Mouse (Mus musculus) lung, postnatal 36 days (tissue): ENCODE measurements at regions not wholly inside any gene's neighbourhood (a gene's known extent, or its start where the extent isn't known, plus 50 kb on each side); places are given as distances from the start of the nearest gene placed in this dataset.

Experiments
- DNase-seq: peaks from one replicate; pipeline ENCODE4 v3.0.0; 2022; ENCODE audit warnings: mixed read lengths

DNA sequence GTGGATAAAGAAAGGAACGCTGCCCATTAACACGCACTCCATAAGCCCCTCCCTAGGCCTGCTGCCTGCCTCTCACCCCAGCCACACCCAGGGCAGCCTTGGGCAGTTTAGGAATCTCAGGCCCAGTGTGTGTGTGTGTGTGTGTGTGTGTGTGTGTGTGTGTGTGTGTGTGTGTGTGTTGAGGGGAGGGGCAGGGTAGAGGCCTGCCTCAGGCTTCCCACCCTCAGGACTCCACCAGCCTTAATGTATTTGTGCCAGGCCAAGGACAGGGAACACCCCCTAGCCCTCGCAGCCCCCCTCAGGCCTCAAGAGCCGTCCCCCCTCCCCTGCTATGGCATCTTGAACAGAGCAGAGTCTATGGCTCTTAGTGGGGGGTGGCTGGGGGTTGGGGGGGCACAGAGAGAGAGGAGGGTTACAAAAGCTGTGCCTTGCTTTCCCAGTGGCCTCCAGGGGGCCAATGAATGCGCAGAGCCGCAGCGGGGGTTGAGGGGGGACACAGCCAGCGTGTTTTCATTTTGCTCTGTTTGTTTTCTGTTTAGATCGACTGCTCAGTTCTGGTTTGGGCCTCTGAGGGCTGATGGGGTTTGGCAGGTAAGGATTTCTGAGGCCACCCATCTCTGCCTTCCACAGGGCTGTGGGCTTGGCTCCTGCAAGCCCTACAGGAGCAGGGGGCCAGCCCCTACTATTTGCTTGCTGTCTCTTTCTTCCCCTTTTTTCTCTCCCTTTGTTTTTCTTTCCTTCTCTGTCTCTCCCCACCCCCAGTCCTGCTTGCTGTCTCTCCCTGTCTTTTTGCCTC is 131.8 kb downstream of the Pja1 start:
- DNase-seq, result peak; percentile 67

DNA sequence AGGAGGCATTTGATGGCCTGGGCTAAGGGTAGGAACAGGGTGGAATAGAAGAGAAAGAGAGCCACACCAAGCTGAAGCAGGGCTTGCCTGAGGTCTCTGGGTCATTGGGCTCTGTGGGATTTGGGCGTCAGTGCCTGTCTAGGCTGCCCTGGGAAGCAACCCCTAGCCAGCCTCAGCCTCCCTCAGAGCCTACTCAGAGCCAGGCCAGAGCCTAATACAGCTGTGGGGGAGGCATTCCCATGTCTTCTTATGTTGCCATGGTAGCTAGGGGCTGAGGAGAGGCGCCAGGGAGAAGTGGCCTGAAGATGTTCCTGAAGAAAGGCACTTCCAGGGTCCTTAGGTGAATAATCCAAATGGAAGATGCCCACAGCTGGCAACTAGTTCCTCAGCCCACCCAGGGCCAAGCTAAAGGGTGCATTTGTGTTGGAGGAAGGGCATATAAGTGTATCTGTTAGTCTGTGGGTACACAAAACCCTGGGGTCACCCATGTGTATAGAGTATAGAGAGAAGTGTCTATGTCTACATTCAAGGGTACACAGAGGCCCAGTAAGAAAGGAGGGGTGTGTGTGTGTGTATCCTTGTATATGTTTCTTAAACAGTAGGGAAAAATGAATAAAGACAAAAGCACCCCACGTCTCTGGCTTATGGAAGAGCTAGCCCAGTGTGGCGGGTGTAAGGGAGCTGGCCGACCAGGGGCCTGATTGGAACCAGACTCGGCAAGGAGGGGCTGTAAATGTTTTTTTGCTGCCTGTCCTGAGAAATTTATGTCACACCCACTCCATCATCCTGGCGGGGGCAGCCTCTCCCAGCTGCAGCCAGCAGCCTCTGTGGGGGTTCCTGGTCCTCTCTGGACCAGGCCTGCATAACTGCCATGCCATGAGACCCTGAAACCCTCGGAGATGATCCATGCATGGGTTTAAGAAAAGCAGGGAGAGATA is 134.2 kb downstream of the Pja1 start:
- DNase-seq, result no peak

DNA sequence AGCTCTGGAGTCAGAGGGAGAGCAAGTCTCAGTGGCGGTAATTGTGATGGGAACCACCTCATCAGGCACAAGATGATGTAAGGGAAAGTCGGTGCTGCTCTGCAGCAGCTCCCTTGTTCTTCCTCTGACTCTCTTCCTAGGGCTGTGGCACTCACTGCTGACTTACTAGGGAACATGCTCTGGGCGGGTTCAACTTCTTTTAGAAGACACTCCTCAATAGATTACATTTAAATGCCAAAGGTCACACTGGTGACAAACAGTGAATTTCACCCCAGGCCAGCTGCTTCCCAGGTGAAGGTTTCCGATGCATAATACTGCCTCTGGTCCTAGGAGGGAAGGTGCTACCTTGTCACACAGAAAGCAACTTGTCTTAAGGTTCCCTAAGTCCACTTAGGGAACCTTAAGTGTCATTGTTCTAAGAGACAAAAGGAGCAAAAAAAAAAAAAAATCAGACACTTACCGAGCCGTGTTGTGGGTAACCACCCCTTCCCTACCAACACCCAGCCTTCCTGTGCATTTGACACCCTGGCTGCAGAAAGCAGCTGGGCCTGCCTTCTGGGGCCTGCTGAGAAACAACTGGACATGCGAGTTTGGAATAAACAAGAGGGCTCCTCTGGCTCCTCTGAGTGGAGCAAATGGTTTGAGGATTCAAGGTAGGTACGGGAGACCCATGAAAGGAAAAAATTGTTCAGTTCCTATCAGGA is 135.0 kb downstream of the Pja1 start:
- no peak for DNase-seq

DNA sequence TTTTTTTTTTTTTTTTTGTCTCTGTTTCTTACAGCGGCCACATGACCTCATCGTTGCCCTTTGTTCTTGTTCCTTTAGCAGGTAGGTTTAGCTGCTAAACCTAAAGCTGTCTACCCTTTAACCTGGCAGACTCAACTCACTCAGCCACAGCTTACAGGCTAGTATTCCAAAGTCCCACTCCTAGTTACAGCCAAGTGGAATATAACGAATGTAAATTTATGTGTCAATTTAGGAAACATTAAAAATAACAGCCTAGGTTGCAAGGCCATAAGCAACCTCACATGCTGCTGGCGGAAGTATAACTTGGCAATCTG is 138.7 kb downstream of the Pja1 start:
- DNase-seq, result no peak

DNA sequence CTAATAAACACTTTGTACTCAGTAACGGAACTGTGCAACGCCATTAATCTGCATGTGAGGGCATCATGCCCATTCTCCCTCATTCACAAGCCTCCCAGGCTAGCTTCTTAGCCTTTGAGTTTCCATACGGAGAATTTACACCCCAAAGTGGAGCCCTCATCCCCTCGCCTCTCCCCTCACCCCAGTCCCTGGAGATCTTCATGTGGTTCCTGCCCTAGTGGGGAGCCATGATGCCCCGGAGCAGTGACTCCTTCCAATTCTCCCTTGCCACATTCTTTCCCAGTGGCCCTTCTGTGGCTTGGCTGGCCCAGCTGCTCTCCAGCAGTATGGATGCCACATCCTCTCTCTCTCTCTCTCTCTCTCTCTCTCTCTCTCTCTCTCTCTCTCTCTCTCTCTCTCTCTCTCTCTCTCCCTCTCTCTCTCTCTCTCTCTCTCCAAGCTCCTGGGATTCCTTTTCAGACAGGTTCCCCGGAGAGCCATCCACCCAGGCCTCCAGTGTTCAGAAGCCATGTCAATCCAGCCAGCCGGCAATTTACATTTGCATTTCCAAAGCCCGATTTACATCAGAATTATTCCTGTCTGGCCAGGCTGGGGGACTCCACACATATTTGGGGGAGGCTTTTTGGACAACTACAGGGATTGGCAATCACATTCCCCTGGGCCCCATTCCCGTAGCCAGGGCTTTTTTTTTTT is 139.2 kb downstream of the Pja1 start:
- no peak for DNase-seq

DNA sequence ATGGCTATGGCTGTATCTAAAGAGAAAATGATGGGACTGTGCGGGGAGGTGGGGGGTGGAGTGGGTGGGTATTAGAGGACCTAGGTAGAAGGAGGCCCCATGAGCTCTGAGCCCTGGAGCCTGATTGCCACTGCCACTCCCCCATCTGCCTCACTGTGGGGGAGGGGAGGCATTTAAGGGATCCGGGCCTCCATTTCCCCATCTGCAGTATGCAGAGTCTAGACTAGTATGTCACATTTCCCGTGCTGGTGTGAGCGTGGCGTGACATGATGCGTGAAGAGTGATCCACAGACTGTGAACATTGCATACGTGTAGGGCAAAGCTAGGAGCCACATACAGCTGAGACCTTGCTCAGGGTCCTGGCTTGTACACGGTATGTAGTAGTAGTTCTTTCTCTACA is 140.7 kb downstream of the Pja1 start:
- no peak for DNase-seq

DNA sequence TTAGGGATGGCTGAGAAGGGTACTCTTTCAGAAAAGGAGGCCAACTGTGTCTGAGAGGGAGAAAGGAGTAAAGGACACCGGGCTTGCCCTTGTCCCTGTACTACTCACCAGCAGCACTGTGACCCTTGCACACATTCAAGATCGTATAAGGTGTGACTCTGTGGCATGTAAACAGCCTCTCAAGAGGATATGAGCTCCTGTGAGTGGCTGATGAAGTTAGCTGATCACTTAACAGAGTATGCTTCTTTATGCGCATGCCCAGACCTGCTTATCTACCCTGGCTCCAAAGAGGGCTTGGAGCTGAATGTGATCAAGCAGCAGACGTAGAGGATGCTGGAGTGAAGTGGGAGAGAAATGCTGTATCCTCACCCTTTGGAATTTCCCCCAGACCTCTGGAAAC is 142.5 kb downstream of the Pja1 start:
- peak; percentile 58 for DNase-seq

DNA sequence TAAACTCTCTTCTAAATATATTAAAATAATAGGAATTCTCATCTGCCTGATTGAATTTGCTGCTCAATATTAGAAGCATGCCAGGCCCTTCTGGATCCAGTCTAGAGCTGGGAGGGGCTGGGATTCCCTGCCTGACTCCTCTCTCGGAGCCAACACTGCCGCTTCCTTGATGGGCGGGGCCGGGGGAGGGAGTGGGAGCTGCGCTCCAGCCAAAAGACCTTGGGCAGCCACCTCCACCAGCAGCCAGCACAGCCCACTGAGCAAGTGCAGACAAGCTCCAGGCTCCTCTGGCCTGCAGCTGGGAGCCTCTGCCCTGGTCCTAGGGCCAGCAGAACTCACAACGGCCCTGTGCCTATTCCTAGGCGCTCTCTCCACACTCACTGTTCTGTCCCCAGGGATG is 144.9 kb downstream of the Pja1 start:
- DNase-seq, result peak; percentile 45

DNA sequence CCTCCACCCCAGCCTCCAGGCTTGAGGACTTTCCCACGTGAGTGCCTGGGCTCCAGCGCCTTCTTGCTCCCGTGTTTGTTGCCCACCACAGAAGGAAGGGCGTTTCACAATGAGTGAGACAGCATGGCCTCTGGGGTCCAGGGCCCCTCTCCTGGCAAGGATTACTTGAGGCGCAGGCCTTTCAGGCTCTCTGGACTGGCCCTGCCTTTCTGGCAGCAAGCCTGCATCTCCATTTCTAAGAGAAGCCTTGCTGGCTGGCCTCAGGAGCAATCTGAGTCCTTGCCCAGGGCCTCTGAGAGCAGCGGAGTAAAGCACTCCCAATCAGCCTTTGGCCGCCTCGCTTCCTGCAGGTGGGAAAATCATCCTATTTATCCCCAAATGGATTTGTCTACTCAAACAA is 145.6 kb downstream of the Pja1 start:
- peak; percentile 50 for DNase-seq

DNA sequence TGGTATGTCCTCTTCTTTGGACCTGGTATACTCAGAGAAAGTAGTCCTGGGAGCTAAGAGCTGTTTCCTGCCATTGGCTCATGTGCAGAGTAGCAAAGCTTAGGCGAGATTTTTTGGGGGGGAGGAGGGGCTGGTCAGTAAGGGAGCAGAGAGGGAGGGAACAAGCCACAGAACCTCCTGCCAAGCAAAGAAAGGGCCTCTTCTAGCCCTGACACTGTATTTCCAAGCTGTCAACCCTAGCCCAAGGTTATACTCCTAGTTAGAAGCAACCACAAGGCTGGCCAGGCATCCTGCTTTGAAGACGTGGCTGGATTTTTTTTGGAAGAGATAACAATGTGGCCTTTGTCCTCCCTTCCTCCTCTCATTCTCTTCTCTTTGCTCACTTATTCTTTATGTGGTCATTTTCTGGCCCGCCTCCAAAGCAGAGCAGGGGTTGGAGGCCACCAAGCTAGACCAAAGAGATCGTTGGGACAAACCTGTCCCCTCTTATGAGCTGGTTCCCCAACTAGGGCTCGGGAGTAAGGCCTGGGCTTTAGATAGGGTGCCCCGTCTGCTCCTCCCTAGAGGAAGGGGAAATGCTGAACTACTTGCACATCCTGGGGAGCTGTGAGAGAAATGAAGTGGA is 146.4 kb downstream of the Pja1 start:
- DNase-seq, result no peak

DNA sequence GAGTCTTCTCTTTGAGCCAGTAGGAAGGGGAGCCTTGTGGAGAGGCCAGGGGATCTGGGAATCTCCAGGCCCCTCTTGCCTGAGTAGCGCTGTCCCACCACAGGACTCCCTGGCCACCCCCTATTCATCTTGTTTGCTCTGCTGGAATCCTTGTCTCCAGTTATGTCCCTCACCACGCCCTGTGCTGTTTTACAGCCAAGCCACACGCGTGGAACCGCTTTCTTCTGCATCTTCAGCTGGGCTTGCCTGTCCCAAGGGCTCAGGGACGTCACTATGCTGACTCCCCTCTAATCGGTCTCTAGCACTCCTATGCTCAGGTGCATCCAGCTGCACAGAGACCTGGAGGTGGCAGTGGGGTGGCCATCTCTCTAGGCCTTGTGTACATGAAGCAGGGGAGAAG is 151.3 kb downstream of the Pja1 start:
- no peak for DNase-seq

DNA sequence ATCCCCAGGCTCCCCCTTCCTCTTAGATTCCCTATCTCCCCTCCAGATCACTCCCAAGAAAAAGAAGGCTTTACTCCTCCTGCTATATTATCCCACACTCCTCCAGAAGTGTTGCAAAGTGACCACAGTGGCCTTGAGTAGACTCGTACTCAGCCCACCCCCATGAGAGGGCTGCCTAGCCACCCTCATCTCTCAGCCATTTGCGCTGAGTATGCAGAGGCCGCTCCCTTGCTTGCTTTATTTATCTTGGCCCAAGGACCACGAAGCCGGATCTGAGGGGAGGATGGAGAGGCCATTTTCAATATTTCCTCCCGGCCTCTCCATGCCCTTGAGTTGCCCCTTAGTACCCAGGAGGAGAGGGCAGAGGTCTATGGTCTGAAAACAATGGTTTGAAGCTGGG is 151.9 kb downstream of the Pja1 start:
- DNase-seq, result peak; percentile 18

DNA sequence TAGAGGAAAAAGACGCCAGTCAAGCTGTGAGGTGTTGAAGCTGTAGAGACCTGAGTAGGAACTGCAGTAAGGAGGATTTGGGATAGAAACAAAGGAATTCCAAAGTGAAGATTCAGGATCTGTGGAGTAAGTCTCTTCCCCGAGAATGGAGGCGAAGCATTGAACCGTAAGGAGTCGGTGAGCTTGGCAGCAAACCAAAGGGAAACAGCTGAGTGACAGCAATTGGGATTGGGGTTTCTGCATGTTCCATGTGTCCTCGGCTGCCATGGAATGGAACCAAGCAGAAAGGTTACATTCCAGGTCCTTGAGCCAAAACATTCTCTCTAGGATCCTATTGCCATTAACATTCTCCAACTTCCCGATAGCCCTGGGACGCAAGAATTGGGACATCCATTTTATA is 152.9 kb downstream of the Pja1 start:
- DNase-seq, result no peak

DNA sequence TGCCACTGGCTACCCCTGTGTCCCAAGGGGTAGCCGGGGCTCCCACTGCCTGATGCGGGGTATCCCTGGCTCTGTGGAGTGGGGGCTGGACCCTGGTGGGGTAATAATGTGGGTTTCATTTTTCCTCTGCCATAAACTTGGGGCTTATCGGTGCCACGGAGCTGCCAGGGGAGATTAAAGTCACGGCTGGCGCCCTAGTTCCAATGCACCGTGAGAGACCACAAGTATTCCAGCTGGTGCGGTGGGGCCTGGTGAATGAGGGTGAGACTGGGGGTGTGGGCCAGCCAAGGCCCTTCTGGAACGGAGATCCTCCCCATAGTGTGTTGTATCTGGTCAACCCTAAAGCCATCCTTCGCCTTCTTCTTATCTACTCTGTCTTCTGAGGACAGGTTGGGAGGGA is 153.3 kb downstream of the Pja1 start:
- no peak for DNase-seq

DNA sequence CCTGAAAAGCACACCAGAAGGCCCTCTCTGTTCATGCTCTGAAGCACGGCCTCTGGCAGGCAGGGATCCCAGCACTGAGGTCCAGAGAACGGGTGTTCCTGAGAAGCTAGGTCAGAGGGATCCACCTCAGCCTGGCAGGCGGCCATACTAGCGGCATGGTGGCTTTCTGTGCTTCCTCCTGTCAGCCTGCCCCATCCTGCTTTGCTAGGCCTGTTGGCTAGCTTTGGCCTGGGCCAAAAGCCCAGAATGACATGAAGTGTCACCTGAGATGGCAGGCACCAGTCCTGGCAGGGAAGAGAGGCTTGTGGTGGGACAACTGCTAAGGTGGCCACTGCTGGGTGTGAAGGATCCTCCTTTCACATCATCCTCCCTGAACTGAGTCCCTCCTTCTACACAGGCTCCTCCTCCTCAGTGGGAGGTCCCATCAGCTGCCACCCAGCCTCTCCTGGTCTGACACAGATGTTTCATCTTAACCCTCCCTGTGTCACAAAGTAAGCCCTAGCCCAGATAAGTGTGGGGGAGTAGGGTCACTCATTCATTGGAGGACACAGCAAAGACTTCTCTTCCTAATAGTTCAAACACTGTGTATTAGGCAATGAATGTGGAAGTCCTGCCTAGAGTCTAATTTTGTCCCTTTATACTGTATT is 154.5 kb downstream of the Pja1 start:
- no peak for DNase-seq

DNA sequence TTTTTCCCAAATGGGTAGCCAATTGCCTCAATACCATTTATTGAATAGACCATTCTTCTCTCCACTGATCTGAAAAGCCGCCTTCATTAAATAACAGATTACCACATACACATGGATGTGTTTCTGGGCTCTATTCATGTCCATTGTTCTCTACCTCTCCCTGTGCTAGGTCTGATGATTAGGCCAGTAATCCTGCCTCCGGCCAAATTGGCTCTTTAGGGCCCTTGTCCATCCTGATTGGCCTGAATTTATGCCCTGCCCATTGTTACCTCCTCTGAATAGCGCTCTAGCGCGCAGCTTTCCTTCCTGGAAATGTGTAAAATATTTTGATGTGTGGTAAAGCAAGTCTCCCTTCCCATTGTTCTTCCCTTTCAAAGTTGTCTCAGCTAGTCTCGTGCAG is 163.2 kb downstream of the Efnb1 start:
- no peak for DNase-seq

DNA sequence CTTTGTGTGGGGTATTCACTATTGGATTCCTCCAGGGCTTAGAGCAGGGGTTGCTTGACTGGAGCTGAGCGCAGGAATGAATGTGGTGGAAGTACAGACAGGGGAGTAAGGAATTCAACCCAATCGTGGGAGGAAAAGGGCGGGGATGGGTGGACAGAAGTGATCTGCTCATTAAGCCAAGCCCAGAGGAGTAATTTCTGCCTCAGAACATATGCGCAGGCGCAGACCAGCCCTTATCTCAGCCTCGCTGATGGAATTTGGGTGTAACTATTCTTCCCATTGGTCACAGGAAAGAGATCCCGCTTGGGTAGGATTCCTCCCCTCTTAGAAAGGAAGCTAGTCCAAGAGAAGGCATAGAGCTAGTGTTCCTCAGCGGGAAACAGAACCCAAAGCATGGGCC is 158.8 kb downstream of the Efnb1 start:
- peak; percentile 71 for DNase-seq

DNA sequence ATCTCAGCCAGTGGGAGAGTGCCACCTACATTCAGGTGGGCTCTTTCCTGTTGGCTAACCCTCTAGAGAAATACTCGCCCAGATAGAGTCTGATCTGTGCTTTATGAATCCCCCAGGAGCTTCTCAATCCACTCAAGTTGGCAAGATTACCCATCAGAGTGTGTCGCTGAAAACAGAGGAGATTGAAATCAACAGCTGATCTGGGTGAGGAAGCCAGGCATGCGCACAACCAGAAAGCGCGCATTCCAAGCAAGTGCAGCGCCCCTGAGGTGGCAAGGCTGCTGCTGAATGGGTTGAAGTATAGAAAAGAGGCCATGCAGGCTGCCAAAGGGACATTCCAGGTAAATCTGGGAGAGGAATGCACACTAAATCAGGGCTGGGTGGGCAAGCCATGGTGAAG is 158.0 kb downstream of the Efnb1 start:
- peak; percentile 18 for DNase-seq

DNA sequence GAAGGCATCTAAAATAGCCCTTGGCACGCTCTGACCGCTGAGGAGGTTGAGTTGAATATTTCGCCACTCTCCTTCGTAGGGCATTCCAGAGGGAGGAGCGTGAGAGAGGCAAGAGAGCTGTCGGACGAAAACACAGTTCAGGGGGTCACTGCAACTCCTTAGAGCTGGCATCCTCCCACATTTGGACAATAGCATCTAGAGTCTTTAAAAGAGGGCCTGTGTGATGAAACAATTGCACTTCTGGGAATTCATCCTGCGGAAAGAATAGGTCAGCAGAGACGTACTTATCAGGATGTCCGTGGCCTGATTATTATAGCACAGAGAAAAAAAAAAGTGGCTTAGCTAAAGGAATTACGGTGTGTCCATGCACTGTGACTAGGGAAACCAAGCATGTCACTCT is 156.8 kb downstream of the Efnb1 start:
- DNase-seq, result peak; percentile 67

DNA sequence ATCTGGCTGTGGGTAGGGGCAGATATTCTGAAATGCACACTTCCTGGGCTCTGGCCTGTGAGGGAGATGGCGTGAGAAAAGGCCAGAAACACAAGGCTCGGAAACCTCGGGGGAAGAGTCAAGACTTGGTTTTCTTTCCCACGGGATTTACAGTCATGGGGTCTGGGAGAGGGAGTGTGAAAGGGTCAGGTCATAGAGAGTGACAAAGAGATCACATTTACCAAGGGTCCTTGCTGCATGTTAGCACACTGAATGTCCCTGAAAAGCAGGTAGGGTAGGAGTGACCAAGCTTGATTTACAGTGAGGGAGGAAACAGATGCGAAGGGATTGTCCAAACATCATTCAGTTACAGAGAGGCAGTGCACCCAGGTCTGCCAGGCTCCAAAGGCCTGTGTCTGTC is 156.0 kb downstream of the Efnb1 start:
- no peak for DNase-seq

DNA sequence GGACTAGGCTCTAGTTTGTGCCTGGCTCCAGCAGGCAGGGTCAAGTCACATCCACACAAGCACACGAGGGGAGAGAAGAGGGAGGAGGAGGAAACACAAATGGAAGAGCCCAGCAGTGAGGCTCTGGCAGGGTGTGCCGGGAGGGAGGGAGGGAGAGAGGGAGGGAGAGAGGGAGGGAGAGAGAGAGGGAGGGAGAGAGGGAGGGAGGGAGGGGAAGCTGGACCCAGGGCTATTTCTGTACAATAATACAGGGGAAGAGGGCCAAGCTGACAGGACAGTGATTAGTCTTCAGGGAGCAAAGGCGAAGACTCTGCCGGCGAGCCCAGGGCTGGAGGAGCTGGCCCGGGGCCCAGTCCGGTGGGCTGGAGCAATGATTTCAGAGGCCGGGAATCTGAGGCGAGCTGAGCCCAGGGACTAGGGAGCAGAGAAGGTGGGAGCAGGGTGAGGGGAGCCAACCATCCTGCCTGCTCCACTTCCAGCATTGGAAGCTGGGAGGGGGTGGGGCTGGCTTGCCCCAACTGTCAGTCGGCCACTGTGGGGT is 155.6 kb downstream of the Efnb1 start:
- peak; percentile 19 for DNase-seq

DNA sequence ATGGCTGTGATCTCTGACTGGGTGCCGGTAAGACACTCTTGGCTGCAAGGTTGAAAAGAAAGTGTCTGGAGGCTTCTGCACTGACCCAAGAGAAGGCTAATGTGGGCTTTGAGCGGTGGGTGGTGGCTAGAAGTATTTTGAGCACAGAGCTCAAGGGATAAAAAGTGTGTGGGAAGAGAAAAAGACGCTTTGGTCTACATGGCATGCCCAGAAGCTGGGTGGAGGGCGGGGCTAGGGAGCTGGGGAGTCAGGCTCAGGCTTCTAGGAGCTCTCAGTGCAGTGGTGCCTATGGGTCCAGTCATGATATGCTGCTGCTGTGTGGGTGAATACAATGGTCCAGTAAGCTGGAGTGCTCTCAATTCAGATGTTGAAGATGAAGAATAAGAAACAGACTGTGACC is 152.1 kb downstream of the Efnb1 start:
- no peak for DNase-seq
